Mouse (Mus musculus) yolk sac, embryonic 10.5 days (tissue): ENCODE measurements at regions not wholly inside any gene's neighbourhood (a gene's known extent, or its start where the extent isn't known, plus 50 kb on each side); places are given as distances from the start of the nearest gene placed in this dataset.

Experiments used
- DNase-seq: peaks from one replicate; pipeline ENCODE4 v3.0.0-alpha.2; 2017; ENCODE audit warnings: low spot score

DNA sequence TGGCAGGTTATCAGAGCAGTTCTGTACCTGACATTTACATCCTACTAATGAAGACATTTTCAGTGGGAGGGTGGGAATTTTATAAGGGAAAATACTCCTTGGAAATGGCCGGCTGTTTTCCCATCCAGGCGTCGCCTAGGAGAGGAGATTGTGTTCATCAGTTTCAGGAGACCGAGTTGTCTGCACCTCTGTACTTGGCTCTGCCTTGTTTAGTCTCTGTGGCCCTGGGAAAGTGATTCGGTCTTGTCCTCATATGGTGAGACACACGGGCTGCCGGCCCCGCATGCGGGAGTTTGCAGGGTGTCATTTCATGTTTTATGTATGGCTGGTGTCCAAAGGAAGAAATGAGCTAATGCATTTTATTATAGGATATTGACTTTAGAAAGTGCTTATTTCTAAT lies 287.9 kb downstream of the Cd109 start:
- no peak for DNase-seq

DNA sequence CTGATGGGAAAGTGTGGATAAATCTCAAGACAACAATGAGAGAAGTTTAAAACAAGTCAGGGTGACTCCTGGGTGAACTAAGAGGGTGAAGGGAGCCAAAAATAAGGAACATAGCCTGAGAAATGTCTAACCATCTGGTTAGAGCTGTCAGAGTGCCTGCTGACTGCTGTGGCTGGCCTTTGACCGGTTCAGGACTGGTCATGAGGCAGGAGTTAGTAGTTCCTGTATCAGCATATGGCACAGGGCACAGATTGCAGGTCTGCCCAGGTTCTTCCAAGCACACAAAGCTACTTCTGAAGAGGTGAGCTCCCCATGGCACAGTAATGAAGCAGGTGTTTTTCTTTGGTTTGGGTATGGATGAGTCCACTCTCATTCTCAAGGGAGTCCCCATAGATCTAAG lies 302.0 kb downstream of the Cd109 start:
- DNase-seq, result no peak

GRCm38 (mm10) chr9:78925977-78926593 lies 310.7 kb downstream of the Cd109 start:
- DNase-seq, result no peak

GRCm38 (mm10) chr9:78941648-78942047 lies 326.3 kb downstream of the Cd109 start:
- no peak for DNase-seq

DNA sequence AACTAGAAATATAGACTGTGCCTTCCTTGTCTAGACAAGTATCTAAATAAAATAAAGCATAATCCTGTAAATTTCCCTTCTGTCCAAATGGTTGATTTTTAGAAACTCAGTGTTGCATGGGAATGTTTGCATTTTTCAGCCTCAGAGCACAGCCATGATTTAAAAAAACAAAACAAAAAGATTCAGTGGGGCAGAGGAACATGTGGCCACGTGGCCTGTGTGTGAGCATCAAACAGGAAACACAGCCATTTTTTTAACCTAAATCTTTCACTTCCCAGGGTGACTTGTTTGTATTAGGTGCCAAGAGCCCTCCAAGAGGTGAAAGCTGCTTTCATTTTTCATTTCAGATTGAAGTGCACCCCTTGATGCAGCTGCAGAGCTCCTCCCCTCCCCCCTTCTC lies 349.5 kb downstream of the Cd109 start:
- DNase-seq, result no peak

GRCm38 (mm10) chr9:78965226-78965950 lies 350.0 kb downstream of the Cd109 start:
- no peak for DNase-seq

- DNase-seq, result no peak
These were observed 356.4 kb downstream of the Cd109 start for GRCm38 (mm10) chr9:78971731-78972130.

DNA sequence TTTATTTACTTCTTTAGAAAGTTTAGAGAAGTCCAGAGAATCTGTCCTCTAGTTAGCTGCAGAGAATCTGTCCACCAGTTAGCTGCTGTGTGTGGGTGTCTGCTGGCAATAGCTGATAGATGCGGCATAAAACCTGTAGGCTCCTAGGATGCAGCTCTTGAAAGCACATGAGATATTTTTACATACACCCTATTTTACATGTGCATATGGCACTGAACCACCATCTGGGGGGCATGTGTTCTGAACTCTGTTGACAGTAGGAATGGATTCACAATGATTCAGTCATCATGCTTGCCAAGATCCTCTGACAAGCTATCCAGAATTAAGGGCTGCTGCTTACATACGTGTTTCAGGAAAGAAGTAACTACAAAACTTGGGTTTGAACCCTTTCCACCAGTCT lies 368.4 kb downstream of the Cd109 start:
- DNase-seq, result no peak

GRCm38 (mm10) chr9:78985184-78985864 lies 370.0 kb downstream of the Cd109 start:
- no peak for DNase-seq

- no peak for DNase-seq
These were observed 376.0 kb downstream of the Cd109 start for GRCm38 (mm10) chr9:78991310-78991709.

GRCm38 (mm10) chr9:79001081-79001480 lies 385.7 kb downstream of the Cd109 start:
- no peak for DNase-seq

GRCm38 (mm10) chr9:79001930-79002329 lies 386.6 kb downstream of the Cd109 start:
- no peak for DNase-seq

GRCm38 (mm10) chr9:79004296-79004980 lies 389.1 kb downstream of the Cd109 start:
- no peak for DNase-seq

- no peak for DNase-seq
These were observed 406.9 kb downstream of the Cd109 start for GRCm38 (mm10) chr9:79022291-79022690.

GRCm38 (mm10) chr9:79028234-79028633 lies 412.9 kb downstream of the Cd109 start:
- no peak for DNase-seq

GRCm38 (mm10) chr9:79029456-79029855 lies 414.1 kb downstream of the Cd109 start:
- no peak for DNase-seq

DNA sequence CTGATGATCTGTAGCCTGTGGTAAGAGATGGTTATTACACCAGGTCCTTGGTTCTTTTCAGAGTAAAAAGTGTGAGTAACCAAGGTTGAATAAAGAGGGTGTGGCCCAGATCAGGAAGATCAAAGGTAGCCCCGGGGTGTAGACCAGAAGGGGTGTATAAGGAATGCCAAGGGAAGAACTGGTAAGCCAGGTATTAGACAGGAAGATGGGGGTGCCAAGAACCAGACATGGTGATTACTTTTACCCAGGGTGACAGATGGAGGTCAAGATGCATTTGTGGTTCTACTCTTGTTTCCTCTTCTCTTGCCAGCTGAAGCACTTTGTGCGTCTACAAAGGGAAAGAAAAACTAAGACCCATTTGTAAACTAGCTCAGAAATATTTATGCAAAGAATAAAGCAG lies 420.3 kb downstream of the Cd109 start:
- no peak for DNase-seq

DNA sequence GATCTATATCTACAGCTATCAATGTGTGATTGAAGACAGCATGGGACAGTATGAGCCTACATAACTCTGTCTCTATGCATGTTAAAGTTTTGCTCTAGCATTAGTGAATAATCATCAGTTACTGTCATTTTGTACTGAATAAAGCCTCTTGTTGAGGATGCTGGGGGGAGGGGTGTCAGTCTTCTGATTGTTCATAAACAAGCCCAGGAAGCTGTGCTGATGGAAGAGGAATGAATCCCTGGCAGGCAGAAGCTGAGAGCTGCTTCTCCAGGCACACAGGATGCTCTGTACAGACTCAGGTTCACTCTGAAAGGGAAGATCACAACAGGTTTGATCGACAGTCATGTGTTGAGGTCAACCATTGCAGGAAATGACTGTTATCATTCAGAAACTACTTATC lies 421.7 kb downstream of the Cd109 start:
- DNase-seq, result no peak

DNA sequence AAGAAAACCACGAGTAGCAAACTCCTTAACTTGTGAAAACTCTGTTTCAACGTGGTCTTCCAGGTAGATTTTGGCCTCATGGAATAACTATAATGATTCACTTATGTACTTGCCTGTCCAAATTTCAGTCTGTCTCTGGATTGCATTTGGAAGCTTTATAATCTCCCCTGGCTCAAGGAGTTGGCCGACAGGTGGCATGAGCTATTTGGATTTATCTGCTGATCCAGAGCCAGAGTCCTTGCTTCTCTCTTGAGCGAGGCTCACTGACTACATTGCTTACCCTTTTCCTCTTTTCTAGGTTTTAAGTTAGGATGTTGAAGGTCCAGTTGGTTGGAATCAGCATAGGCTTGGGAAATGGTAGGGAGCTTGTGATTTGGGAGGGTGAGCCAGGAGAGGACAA lies 423.6 kb downstream of the Cd109 start:
- DNase-seq, result no peak

DNA sequence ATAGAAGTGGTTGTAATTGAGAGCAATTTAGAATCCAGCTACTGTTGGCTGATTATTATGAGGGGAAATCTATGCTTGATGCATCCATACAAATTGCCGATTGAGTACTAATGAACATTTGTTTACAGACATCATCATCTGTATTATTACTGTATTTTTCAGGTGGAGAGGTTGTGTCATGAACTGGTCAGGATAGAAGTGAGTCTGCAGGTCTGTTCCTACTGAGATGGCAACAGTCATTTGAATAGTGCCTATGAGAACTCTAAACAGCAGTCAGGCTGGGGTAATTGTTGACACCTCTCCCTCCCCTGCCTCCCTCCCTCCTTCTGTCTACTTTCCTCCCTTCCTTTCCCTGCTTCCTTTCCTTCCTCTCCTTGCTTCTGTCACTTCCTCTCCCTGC lies 429.0 kb downstream of the Cd109 start:
- no peak for DNase-seq

GRCm38 (mm10) chr9:79045314-79045713 lies 430.0 kb downstream of the Cd109 start:
- DNase-seq, result no peak

DNA sequence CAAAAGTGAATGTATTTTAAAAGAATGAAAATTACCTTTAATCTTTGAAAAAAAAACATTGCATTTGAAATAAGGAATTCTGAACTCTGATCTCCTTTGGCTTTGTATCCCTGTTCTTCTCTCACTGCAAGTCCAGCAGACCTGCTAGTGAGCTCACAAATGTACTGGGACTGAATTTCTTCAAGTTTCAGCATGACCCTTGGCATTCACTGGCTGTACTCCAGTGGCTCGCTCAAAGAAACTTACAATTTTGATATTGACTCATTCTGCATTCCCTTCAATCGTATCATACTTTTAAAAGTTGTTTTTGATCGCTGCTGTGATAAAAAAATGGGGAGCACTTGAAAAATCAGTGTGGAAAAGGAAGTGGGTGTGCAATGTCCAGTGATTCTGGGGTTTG lies 456.6 kb downstream of the Cd109 start:
- DNase-seq, result no peak

- DNase-seq, result no peak
These were observed 494.3 kb downstream of the Cd109 start for GRCm38 (mm10) chr9:79109611-79110010.
